Mouse (Mus musculus): Measurements from ENCODE around the gene Gm42417.

Gm42417 gene

GRCm38 (mm10) chr1:36522210-36522609, 17.0 kb downstream of the Gm42417 start:
- no peak for DNase-seq (ENCODE audit: low spot score)

GRCm38 (mm10) chr1:36519626-36520025, 19.6 kb downstream of the Gm42417 start:
- DNase-seq (ENCODE audit: low spot score): no peak

- DNase-seq (ENCODE audit: low spot score): no peak
These were observed 21.0 kb downstream of the Gm42417 start for GRCm38 (mm10) chr1:36518259-36518658.

GRCm38 (mm10) chr1:36513718-36514117, 25.5 kb downstream of the Gm42417 start:
- no peak for DNase-seq (ENCODE audit: low spot score)

- DNase-seq (ENCODE audit: low spot score): no peak
These were observed 25.9 kb downstream of the Gm42417 start for GRCm38 (mm10) chr1:36513310-36513709.

- no peak for DNase-seq (ENCODE audit: low spot score)
These were observed 26.3 kb downstream of the Gm42417 start for GRCm38 (mm10) chr1:36512966-36513280.

GRCm38 (mm10) chr1:36512089-36512965, 26.9 kb downstream of the Gm42417 start:
- peak; percentile 23 for DNase-seq (ENCODE audit: low spot score)

GRCm38 (mm10) chr1:36511289-36512021, 27.8 kb downstream of the Gm42417 start, which contains the start of gene Cnnm3:
Cnnm3 (plus strand) TSS chr1:36511867.
- DNase-seq (ENCODE audit: low spot score): peak; percentile 100

- no peak for DNase-seq (ENCODE audit: low spot score)
These were observed 31.0 kb downstream of the Gm42417 start for GRCm38 (mm10) chr1:36508238-36508637.

GRCm38 (mm10) chr1:36501261-36501660, 38.0 kb downstream of the Gm42417 start:
- peak; percentile 66 for DNase-seq (ENCODE audit: low spot score)

GRCm38 (mm10) chr1:36497312-36497711, 41.9 kb downstream of the Gm42417 start:
- no peak for DNase-seq (ENCODE audit: low spot score)

GRCm38 (mm10) chr1:36496719-36497118, 42.5 kb downstream of the Gm42417 start:
- no peak for DNase-seq (ENCODE audit: low spot score)

GRCm38 (mm10) chr1:36493299-36493698, 45.9 kb downstream of the Gm42417 start:
- DNase-seq (ENCODE audit: low spot score): no peak

GRCm38 (mm10) chr1:36492416-36493139, 46.7 kb downstream of the Gm42417 start:
- DNase-seq (ENCODE audit: low spot score): peak; percentile 38

- no peak for DNase-seq (ENCODE audit: low spot score)
These were observed 49.6 kb downstream of the Gm42417 start for GRCm38 (mm10) chr1:36489661-36490060.

GRCm38 (mm10) chr1:36487111-36487510, 52.1 kb downstream of the Gm42417 start:
- DNase-seq (ENCODE audit: low spot score): no peak

- DNase-seq (ENCODE audit: low spot score): no peak
These were observed 54.1 kb downstream of the Gm42417 start for GRCm38 (mm10) chr1:36485080-36485479.

- no peak for DNase-seq (ENCODE audit: low spot score)
These were observed 55.4 kb downstream of the Gm42417 start for GRCm38 (mm10) chr1:36483825-36484224.
